Mouse (Mus musculus): ENCODE measurements at regions not wholly inside any gene's neighbourhood (a gene's known extent, or its start where the extent isn't known, plus 50 kb on each side); places are given as distances from the start of the nearest gene placed in this dataset.

GRCm38 (mm10) chr13:85504001-85504400 is 215.1 kb upstream of the Rasa1 start:
- TF ChIP-seq EP300 (optimal IDR thresholded peaks at IDR 0.05) (no peak), CTCF (IDR thresholded peaks at IDR 0.05; ENCODE audit: low read depth) (no peak)
